Mouse (Mus musculus): ENCODE measurements around the gene Rimbp3.
"Not testable (repeated sequence)": the region's sequence is repeated elsewhere in the genome, so short reads cannot be mapped to it uniquely, and the experiment has no call there.

Rimbp3 gene

DNA sequence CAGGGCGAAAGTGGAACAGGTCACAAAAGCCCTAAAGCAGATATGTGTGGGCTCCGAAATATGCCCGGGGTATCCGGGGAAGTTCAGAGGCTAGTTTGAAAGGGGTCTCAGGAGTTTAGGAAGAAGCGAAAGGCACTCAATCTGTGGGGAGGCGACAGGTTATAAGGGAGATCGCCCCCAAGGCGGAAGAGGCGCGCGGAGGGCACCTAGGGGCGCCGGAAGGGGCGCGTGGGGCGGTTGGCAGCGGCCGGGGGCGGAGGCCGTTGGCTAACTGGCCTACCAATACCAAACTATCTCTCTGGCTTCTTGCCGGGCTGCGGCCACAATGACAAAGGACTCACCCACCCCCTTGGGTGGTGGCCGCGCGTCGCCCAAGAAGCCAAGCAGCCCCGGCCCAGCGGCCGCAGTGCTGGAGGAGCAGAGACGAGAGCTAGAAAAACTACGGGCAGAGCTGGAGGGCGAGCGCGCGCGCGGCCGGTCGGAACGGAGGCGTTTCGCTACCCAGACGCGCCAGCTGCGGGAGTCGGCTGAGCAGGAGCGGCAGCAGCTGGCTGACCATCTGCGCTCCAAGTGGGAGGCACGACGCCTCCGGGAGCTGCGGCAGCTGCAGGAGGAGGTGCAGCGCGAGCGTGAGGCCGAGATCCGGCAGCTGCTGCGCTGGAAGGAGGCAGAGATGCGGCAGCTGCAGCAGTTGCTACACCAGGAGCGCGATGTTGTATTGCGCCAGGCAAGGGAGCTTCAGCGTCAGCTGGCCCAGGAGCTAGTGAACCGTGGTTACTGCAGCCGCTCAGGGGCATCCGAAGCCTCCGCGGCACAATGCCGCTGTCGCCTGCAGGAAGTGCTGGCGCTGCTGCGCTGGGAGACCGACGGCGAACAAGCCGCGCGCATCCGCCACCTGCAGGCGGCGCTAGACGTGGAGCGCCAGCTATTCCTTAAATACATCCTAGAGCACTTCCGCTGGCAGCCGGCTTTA is at the start of gene Rimbp3:
Rimbp3 (plus strand) TSS at position 215 of the 973 bp plus-strand sequence.
- DNase-seq (ENCODE audit: low spot score in 2 of 2) = peak; percentile 71 to 79

DNA sequence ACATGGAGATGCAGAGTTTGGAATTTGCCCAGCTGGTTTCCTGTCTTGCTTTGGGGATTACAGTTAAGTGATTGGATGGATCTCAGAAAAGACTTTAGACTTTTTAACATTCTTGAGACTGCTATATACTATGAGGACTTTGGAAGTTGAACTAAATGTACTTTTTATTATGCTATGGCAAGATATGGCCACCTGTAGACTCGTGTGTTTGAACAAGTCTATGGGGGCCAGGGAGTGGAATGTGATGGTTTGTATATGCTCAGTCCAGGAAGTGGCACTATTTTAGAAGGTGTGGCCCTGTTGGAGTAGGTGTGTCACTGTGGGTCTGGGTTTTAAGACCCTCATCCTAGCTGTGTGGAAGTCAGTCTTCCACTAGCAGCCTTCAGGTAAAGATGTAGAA is 42.9 kb upstream of the Rimbp3 start:
- not testable (repeated sequence) for DNase-seq (ENCODE audit: low spot score in 2 of 2)

DNA sequence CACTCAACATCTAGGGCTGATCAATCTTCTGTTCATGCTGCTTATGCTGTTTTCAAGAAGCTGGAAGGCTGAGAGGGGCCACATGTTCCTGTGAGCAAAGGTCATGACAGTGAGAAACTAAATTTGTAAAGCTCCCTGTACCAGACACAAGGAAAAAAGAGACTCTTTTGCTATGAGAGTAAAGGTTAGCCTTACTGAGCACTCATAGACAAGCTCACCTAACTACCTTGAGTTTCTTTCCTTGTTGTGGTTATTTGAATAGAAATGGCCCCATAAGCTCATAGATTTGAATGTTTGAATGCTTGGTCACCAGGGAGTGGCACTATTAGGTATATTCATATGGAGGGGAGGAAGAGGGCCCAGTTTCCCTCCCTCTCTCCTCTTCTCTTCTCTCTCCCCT is 41.2 kb upstream of the Rimbp3 start:
- DNase-seq (ENCODE audit: low spot score in 2 of 2) = no peak

DNA sequence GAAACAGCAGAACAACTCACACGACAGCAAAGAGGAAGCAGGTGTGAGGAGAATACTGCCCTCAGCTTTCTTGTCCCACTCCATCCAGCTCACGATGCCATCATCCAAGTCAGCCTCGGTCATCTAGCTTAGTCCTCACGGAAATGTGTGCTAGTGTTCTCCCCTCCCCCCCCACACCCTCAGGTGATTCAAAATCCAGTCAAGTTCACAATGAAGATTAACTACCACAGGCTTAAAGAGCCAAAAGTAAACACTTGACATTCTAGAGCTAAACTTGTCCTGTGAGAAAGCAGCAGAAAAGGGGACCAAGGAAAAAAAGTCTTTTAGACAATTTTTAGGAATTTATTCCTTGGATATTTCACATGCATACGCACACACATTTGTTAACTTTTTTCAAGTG is 40.4 kb upstream of the Rimbp3 start:
- DNase-seq (ENCODE audit: low spot score in 2 of 2) = no peak

DNA sequence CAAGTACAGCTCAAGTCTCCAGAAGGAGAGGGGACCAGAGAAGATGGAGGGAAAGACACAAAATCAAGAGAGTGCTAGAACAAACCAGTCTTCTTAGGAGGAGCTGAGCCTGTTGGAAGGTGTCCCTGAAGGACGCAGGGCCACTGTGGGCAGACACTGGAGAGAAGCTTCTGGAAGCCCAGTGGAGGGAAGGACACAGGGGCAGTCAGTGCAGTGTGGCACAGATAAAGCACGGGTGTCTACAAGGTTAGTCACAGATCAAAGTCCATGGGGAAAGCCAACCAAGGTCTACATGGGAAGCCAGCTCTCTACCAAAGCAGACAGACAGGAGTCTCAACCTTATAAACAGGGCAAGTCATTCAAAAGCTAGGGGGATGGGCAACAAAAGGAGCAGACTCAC is 32.6 kb upstream of the Rimbp3 start:
- no peak for DNase-seq (ENCODE audit: low spot score in 2 of 2)

DNA sequence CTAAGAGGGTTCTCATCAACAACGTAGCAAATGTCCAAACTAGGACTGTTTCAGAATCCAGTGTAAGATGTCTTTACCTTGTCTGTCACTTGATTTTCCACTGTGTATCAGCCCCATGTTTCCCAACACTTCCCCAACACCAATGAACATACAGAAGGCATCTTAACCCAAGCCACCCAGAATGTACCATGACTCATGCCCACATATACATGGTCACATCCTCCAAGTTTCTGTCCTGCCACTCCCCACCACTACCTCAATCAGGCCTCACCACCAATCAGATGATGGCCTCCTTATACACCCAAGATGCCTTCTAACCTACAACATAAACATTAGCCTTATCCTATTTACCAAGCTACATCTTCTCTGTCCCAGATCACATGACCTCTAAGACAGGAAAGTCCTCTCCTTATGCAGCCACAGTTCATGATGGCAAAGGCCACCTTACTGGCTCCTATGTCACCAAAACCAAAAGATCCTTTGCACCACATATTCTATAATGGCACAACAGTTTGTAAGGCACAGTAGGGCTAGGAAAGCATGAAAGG is 30.7 kb upstream of the Rimbp3 start:
- DNase-seq (ENCODE audit: low spot score in 2 of 2) = no peak

DNA sequence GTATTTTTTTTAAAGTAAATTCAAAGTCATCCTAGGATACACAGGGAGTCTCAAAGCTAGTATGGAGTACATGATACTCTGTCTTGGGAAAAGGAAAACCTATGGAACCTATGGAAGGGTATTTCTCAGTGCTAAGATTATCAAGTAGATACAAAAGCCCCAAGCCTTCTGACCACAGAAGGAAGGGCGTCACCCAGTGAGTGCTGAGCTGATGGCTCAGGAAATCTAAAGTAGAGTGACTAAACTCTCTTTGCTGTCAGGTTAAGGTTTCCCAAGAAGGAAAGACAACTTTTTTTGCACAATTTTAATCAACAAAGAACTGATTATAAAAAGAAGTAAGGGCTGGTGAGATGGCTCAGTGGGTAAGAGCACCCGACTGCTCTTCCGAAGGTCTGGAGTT is 28.7 kb upstream of the Rimbp3 start:
- DNase-seq (ENCODE audit: low spot score in 2 of 2) = no peak

DNA sequence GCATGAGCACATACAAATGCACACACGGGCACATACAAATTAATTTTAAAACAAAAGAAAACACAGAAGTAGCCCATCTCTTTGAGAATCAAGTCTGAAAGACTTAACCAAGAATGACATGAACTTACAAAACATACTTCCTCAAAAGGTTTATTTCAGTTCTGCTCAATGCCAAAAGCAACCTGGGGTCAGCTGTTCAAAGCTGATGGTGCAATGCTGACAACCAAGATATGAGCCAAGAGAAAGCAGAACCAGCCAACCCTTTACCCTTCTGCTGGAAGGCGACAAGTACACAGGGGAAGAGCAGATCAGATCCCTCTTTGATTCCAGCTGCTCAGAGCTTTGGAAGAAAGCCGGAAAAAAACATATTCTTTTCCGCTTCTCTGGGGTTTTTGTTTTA is 27.0 kb upstream of the Rimbp3 start:
- DNase-seq (ENCODE audit: low spot score in 2 of 2) = no peak

DNA sequence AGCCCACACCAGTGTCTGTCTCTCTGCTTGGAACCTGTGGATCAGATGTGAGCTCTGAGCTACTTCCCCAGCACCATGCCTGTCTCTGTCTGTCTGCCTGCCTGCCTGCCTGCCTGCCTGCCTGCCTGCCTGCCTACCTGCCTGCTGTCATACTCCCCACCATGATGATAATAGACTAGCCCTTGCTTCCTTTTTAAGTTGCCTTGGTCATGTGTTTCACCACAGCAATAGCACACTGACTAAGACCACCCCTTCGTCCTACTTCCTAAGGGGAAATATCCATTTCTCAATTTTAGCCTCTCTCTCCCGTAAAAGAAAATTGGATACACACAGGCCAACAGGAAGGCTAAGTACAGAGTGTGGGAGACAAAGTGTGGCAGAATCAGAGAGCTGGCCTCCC is 26.3 kb upstream of the Rimbp3 start:
- no peak for DNase-seq (ENCODE audit: low spot score in 2 of 2)

DNA sequence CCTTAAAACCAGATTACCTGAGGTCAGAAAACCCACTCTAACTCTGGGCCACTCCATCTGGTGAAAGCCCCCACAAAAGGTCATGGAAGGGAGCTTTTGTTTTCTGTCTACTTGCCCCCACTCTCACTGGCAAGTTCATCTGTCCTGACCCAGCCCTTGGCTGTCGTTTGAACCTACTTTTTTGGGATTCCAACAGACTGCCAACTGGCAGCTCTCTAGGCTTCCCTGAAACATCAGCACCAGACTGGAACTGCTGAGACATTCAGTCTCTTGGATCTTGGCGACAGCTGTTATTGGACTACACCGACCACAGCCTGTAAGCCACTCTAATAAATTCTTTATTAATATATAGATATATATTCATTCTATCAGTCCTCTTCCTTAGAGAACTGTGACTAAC is 25.4 kb upstream of the Rimbp3 start:
- no peak for DNase-seq (ENCODE audit: low spot score in 2 of 2)

DNA sequence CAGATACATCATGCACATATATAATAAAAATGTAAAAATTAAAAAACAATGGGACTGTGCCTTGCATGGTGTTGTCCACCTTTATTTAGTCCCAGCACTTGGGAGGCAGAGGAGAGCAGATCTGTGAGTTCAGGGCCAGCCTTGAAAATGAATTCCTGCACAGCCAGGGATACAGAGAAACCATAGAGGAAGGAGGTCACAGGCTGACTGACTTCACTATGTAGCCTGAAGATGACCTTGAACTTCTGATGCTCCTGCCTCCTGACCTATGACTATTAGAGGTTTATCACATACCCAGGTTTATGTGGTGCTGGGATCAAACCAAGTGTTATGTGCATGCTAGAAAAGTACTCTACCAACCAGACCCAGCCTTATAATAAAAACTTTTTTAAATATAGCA is 22.9 kb upstream of the Rimbp3 start:
- no peak for DNase-seq (ENCODE audit: low spot score in 2 of 2)

DNA sequence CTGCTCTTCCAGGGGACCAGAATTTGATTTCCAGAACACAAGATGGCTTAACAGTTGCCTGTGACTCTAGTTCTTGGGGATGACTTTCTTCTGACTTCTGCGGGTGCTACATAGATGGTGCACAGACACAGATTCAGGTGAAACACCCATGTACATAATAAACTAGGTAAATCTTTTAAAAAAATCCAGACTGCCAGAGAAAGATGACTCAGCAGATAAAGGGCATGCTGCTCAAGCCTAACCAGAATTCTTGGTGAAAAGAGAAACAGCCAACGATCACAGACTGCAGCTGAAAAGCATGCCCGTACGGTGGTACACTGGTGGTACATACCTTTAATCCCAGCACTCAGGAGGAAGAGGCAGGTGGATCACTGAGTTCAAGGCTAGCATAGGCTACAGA is 14.6 kb upstream of the Rimbp3 start:
- DNase-seq (ENCODE audit: low spot score in 2 of 2) = no peak

DNA sequence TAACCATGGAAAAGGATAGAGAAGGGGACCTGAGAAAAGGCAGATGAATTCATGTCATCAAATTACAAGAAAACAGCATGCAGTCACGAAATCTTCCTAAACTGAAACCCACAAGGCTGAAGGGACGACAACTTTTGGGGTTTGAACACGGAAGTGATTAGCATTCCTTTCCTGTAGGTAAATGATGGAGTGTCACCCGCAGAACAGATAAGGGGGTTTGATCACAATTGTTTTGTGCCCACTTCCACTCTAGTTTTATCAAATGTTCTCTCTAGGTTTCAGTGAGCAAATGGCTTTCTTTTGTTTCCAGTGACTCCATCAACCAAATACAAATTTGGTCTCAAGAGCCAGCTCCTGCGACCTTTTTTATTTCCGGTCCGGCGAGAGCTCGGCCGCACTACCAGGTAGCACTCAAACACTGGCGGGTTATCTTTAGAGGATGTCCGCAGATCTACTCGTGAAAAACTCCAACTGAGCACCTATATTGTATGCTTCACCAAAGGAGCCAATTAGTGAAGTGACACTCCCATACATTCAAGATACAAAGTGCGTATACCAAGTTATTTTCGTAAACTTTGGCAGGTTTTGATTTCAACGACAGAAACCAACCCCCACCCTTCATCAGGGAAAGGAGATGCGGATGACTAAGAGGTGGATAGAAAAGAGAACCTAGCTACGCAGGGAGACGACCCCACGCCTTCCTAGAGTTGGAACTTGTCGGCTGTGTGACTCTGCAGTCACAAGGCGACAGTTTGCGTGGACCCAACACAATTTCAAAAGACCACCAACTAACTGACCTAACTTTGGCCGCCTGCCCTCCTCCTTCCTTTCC is 8.1 kb upstream of the Rimbp3 start:
- no peak for DNase-seq (ENCODE audit: low spot score in 2 of 2)

DNA sequence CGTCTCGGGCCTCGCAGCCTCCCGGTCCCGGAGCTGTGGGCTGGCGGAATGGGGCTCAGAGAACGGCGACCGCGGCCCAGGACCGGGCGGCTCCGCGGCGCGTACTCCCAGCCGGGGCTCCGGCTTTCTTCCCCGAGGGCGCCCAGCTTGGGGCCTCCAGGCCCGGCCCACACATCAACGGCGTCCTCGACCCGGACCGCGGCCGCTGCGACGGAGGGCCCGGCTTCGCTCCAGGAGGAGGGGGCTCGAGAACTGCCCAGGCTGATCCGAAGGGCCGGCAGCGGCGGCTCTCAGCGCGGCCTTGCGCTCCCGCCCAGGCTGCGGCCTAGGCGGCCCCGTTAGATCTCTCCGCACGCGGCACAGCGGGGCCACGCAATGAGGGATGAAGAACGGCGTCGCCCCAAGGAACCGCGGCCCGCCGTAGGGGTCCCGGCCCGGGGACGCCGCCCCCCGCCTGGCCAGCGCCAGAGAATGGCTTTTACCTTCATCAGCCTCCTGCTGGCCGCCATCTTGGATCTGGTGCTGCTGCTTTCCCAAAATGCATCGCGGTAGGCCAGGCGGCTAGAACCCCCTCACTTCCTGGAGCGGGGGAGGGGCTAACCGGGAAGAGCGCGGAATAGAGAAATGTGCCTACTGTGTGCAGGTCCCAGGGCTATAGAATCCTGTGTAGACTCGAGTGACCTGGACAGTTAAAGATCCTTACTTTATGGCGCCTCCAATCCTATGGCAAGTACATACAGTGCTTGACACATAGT is 7.3 kb upstream of the Rimbp3 start:
- DNase-seq (ENCODE audit: low spot score in 2 of 2) = peak; percentile 67 to 82

DNA sequence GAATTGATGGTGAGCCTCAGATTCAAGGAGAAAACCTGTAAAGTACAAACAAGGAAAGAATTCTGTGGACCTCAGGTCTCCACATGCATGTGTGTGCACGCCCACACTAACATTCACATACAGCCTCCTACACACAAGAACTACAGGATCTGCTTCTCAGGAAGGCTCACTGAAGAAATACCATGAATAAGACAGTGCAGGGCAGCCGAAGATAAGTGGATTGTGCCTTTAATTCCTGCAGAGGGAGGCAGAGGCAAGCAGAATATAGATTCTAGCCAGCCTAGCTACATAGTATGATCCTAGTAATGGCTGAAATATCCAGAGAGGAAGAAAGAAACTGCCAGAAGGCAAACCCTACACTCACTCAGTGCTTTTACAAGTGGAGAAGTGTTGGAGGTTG is 6.4 kb upstream of the Rimbp3 start:
- no peak for DNase-seq (ENCODE audit: low spot score in 2 of 2)

DNA sequence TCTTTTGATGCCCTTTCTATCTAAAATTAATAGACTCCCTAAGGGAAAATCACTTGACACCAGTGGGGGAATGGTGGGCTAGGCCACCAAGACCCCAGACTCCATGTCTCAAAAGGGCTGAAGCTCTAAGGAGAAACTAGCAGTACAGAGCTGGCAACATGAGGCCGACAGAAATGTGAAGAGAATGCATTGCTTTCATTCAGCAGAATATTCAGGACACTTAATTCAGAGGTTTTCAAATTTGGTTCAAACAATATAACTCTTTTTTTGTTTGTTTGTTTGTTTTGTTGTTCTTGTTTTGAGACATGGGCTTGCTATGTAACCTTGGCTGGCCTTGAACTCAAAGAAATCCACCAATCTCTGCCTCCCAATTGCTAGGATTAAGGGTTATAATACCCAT is 5.9 kb upstream of the Rimbp3 start, which contains the start of gene Ube2l3:
Ube2l3 (minus strand) TSS at position 101 of the 400 bp plus-strand sequence.
- no peak for DNase-seq (ENCODE audit: low spot score in 2 of 2)

DNA sequence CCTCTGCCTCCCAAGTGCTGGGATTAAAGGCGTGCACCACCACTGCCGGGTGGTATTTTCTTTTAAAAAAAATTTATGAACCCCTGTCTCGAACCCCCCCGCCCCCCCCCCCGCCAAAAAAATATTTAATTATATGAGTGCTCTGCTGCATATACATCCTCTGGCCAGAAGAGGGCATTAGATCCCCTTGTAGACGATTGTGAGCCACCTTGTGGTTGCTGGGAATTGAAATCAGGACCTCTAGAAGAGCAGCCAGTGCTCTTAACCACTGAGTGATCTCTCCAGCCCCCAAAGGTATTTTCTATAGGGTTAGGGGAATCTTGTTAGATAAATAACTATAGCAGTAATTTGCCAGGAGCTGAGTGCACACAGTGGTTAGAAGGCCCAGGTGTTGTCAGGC is 3.4 kb upstream of the Rimbp3 start:
- no peak for DNase-seq (ENCODE audit: low spot score in 2 of 2)

DNA sequence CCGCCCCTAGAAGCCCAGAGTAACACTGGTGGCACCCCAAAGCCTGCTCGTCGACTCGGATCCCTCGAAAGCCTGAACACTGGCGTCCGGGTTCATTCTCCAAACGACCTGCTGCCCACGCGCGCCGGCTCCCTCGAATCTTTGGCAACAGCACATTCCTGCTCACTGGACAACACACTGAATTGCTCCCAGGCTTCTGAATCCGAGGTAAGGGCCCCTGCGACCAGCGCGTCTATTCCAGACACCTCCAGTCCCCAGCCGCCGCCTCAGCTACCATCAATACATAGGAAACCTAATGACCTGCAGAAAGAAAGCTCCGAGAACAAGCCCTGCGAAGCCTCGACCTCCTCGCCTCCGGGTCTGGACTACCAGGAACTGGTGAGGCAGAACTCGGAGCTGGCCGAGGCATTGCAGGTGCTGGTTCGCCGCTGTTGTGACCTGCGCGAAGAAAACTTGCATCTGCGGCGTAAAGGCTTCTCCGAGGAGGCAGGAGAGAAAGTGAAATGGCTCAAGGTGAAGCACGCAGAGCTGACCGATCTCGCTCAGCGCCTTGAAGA is 1.1 kb downstream of the Rimbp3 start:
- no peak for DNase-seq (ENCODE audit: low spot score in 2 of 2)

DNA sequence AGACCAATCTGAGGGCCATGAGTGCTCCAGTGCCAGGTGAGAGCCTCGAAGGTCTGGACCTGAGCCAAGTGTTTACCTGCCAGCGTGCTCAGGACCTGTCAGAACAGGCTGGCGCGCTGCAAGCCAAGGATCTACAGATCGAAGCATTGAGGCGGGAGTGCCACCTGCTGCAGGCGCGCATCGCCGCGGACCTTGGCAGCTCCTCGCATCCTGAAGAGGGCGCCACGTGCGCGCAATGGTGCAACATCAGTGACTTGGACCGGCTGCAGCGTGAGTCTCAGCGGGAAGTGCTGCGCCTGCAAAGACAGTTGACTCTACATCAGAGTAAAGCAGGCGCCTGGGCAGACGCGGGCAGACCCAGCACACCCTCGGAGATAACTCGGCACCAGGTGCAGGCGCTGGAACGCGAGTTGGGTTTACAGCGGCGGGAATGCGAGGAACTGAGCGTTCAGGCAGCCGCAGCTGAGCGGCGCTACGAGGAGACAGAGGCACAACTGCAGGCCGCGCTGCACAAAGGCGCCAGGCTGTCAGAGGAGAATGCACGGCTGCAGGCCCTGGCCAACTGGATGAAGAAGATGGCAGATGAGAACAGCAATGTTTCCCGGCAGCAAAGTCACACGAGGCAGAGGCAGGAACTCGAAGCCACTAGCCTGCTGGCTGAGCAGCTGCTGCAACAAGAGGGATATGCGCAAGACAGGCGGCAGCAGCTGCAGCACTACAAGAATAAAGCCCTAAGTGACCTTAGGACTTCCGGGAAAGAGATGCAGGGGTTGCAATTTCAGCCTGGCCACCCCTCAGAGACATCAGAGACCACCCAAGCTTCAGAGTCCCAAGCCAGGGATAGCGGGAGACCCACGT is 1.8 kb downstream of the Rimbp3 start:
- peak; percentile 90 to 91 for DNase-seq (ENCODE audit: low spot score in 2 of 2)

DNA sequence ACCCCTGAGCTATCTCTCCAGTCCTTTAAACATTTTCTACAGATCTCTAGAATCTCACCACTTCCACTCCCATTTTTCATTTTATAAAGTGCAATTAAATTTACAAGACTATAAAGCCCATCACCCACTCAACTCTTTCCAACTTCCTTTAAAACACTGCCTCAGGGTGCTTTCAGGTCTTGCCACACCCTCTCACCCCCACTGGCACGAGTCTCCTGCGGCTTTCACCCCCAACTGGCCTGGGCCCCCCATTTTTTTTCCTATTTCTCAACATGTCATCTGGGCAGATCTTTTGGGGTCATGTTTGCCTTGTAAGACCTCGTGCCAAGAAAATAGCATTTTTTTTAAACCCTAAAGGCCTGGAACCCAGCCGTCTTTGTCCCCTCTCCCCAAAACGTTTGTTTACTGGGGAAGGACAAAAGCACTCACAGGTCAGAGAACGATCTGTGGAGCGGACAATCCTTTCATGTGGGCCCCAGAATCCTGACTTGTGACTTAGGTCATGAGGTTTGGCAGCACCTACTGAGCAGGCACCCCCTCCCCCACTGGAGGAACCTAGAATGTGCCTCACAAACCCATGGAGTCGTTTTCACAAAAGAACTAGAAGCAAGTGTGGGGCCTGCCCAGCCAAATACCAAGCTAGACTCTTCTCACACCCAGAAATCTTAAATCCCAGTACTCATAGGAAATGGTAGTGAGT is 8.7 kb downstream of the Rimbp3 start:
- no peak for DNase-seq (ENCODE audit: low spot score in 2 of 2)
